Mouse (Mus musculus) lung, adult 2 months (tissue): Measurements from ENCODE around the gene Dst. TPM values are rescaled to one million over a fixed set of nuclear protein-coding genes. Genes with fewer than 3 reads are reported as not detected.

Source experiments
- DNase-seq: peaks from one replicate; pipeline ENCODE4 v3.0.0; 2022
- H3K4me1 ChIP-seq: fragments of 200-500 bp; 2 replicates; pipeline ENCODE4 v1.6.1; 2011; ENCODE audit warnings: low read length; ENCODE audit not compliant: control insufficient read depth, insufficient read depth
- H3K4me3 ChIP-seq: fragments of 200-500 bp; replicated peaks from 2 replicates; pipeline ENCODE3; 2011; ENCODE audit warnings: low read depth, mild to moderate bottlenecking, control low read depth, low read length; ENCODE audit errors: extremely low read depth
- CTCF ChIP-seq: fragments of 200-500 bp; IDR thresholded peaks from 2 replicates; pipeline ENCODE4 v1.5.1; 2011; ENCODE audit warnings: mild to moderate bottlenecking, low read length, control low read depth; ENCODE audit not compliant: insufficient read depth
- POLR2A ChIP-seq: fragments of 200-500 bp; IDR thresholded peaks from 2 replicates; pipeline ENCODE4 v1.6.1; 2011; ENCODE audit warnings: low read depth, mild to moderate bottlenecking, control low read depth, low read length, borderline replicate concordance; ENCODE audit errors: extremely low read depth
- WGBS: fragments of 180-500 bp; shearing (Covaris S2); methylation state at CpG from one replicate; pipeline ENCODE4 v1.1.7; 2018; 5-methylcytosine and 5-hydroxymethylcytosine counted together
- polyA plus RNA-seq: library from polyadenylated mRNA; depleted of rRNA; stranded (reverse); fragments of >200 nt; gene quantifications from 2 replicates; pipeline ENCODE4 v1.2.3, GENCODE M21; 2012

The Dst gene
- polyA plus RNA-seq, 1 experiment = 55.4 TPM

DNA sequence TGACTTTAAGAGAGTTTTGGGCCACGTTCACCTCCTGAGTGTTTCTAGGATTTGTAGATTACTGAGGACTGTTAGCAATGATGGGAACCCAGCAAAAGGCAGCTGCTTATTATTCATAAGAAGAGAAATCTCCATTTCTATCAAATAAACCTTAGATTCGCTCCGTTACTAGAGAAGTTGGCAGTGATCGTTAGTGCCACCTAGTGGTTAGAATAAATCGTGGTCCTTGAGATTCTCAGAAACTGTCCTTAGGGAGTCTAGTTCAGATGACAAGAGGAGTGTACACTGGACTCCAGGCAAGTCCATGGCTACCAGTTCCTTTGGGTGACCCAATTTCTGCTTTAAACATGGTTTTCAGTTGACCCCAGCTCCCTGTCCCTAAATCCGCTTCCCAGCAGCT lies 58.3 kb downstream of the Dst start:
- WGBS = 22% methylated on average over 6 of the region's 6 CpGs
- Histone ChIP-seq H3K4me1 (no peaks in the 10 kb centered on the region), H3K4me3 (no peak overlapping the region)
- TF ChIP-seq CTCF (no peak), POLR2A (no peak)
- DNase-seq = no peak

DNA sequence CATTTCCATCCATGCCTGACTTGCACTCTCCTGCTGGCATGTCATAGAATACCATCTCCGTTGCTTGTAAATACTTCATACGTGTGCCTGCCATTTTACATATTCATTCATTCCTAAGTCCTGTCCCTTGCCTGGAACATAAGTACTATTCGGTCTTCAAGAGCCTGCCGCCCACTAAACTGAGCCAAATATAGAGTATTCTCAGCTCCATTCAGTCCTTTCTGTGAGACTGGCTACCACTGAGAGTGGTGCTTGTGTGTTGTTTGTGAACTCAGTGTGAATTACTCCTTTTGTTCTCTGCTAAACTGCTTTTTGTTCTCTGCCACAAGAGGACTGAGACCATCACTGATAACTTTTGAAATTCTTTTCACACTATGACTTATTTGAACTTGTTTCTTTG lies 59.2 kb downstream of the Dst start:
- Histone ChIP-seq H3K4me3 (no peak overlapping the region), H3K4me1 (no peaks in the 10 kb centered on the region)
- 68% methylated on average over 4 of the region's 4 CpGs for WGBS
- no peak for TF ChIP-seq POLR2A
- no peak for TF ChIP-seq CTCF
- DNase-seq = no peak

DNA sequence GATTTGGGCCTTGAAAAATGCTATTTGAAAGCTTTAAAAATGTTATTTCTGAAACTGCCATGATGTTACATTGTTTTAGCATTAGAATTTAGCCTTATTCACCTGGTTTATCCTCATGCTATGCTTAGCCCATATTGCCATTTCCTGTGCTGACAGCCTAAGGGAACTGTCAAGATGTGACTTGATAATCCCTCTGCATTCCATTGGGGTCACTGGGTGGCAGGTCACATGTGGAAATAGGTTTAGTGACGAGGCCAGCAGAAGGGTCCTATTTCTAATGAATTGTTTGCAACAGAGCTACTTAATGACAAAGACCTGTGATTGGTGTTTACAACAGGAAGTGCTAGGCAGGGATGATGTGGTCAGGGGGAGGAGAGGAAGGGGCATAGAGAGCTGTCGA lies 61.9 kb downstream of the Dst start:
- no peaks in the 10 kb centered on the region for H3K4me1 ChIP-seq
- WGBS = 37% methylated on average over 2 of the region's 2 CpGs
- no peak for TF ChIP-seq POLR2A
- no peak for TF ChIP-seq CTCF
- DNase-seq = no peak
- no peak overlapping the region for H3K4me3 ChIP-seq

DNA sequence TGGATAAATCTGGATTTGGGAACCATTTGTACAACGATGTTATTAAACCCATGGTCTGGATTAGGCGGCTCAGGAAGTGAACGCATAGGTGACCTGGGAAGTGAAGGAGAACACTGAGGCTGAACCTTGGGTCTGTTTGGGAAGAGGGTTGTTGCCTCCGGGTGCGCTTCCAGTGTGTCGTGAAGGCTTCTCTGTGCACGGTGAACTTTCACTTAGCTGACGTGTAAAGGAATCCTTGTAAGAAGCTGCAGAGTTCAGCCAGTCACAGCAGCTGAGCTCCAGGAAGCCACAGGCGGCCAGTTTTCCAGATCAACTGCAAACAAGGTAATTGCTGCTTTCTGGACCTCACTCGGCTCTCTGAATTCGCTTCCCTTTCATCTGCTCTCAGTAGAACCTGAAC lies 66.4 kb downstream of the Dst start:
- 85% methylated on average over 11 of the region's 11 CpGs for WGBS
- TF ChIP-seq POLR2A (no peak), CTCF (no peak)
- no peak for DNase-seq
- no peak overlapping the region for H3K4me3 ChIP-seq
- no peaks in the 10 kb centered on the region for H3K4me1 ChIP-seq

DNA sequence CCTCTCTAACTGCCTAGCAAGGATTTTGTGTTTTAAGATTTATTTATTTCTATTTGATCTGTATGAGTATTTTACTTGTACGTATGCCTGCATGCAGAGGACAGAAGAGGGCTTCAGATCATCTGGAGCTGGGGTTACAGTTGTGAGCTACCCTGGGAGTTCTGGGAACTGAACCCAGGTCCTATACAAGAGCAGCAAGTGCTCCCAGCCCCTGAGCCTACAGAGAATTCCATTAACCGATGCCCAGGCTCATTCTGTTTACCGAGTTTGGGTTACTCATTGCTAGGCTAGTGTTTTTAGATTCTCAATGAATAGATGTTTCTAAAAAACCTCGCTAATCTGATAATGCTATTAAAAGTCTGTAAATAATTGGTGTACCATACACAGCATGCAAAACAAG lies 67.3 kb downstream of the Dst start:
- Histone ChIP-seq H3K4me3 (no peak overlapping the region), H3K4me1 (no peaks in the 10 kb centered on the region)
- DNase-seq = no peak
- no peak for TF ChIP-seq POLR2A
- TF ChIP-seq CTCF = no peak
- 75% methylated on average over 4 of the region's 4 CpGs for WGBS

DNA sequence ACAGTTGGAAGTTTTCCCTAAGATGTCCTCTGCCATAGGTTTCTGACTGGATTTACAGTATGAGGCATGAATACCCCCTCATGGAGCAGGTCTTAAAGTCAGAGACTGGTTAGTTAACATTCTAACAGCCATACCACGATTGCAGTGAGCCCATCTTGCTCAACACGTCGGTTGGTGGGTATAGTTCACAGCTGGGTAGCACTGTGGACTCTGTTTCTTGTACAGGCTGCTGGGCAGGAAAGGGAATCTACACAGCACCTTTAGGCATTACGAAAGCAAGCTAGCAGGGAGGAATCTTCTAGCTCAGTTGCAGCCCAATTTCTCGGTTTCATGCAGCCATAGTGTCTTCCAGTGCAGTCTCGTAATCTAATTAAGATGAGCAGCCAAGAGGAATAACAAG lies 69.8 kb downstream of the Dst start:
- no peak for TF ChIP-seq CTCF
- TF ChIP-seq POLR2A = no peak
- WGBS = 89% methylated on average over 6 of the region's 6 CpGs
- DNase-seq = no peak
- Histone ChIP-seq H3K4me1 (no peaks in the 10 kb centered on the region), H3K4me3 (no peak overlapping the region)

DNA sequence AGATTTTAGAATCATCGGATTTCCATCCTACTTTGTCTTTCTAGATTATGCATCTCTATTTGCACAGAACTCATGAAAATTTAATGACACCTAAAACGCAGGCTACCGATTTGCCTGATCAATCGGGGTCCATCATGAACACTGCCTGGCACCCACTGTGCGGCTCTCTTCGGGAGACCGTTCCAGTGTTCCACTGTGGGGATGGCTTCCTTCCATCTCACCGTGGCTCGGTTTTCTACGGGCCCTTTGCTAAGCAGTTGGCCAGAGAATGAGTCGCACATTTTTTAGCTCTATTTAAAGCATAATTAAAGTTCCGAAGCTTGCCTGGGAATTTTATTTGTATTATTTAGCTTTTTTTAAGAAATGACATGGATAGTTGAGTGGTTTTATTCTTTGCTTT lies 72.4 kb downstream of the Dst start:
- 82% methylated on average over 12 of the region's 12 CpGs for WGBS
- H3K4me1 ChIP-seq = no peaks in the 10 kb centered on the region
- TF ChIP-seq POLR2A (no peak), CTCF (no peak)
- H3K4me3 ChIP-seq = no peak overlapping the region
- no peak for DNase-seq

DNA sequence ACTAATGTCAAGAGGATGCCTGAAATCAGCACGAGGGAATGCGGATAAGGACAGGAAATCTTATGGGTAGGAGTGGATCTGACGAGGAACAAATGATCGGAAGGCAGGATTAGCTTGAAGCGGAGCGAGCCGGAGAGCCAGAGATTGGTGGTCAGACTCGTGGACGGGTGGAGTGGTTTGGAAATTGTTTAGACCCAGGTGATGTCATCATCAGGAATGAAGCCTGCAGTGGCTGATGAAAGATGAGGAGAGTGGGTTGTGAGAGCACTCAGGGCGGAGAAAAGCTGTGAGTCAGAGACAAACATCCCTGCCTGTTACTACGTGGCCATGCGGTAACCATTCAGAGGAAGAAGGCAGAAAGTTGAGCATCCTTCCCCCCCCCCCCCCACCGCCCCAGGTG lies 81.6 kb downstream of the Dst start:
- H3K4me1 ChIP-seq = no peaks in the 10 kb centered on the region
- 68% methylated on average over 13 of the region's 13 CpGs for WGBS
- no peak for DNase-seq
- TF ChIP-seq CTCF (no peak), POLR2A (no peak)
- no peak overlapping the region for H3K4me3 ChIP-seq

DNA sequence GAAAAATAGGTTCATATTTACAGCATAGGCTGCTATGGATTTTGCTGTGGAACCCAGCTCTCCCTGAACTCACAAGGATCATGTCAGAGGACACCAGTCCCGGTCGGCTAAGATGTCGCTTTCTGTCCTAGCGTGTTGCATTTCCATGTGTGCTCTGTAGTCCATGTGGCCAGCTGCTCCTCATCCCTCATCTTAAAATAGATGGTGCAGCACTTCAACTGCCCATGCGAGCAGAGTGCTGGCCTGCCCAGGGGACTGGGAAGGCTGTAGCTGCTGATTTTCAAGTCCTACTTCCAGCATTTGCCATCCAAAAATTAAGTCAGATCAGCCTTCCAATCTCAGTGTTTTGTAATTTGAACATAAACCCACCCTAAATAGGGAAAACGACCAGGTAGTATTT lies 83.0 kb downstream of the Dst start:
- 79% methylated on average over 6 of the region's 6 CpGs for WGBS
- no peak for DNase-seq
- Histone ChIP-seq H3K4me1 (no peaks in the 10 kb centered on the region), H3K4me3 (no peak overlapping the region)
- no peak for TF ChIP-seq CTCF
- no peak for TF ChIP-seq POLR2A

DNA sequence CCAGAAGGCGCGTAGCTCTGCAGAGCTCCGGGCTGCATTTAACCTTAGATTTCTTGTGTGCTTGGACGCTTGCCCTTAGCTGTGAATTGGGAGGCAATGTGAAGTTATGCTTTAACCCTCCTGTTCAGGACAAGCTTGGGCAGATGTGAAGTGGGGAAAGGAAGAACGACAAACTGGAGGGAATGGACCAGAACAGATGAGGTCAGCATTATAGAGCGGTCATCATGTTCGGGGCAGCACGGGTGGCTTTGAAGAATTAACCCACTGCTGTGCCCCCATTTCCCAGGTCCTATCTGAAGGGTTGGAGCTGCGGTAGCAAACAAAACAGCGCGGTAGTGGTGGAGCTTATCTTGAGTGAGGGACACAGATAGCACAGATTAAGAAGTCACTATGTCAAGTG lies 84.8 kb downstream of the Dst start:
- TF ChIP-seq CTCF (no peak), POLR2A (no peak)
- 65% methylated on average over 11 of the region's 11 CpGs for WGBS
- DNase-seq = no peak
- Histone ChIP-seq H3K4me1 (no peaks in the 10 kb centered on the region), H3K4me3 (no peak overlapping the region)

DNA sequence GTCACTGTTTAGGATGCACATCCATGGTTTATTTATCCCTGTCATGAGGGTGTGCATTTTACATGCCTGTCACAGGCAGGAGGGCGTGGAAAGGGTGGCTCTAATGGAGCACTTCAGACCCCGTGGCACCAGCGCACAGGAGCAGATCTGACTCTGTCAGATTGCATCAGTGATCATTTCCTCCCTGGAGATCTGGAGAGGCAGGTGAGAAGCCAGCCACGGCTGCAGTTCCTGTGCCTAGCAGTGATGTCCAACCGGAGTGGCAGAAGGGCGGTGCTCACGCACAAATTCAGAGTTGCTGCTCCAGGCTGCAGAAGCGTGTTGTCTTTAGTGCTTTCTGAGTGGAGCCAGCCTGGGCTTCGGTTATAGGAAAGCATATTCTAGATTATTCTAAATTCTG lies 86.2 kb downstream of the Dst start:
- Histone ChIP-seq H3K4me1 (no peaks in the 10 kb centered on the region), H3K4me3 (no peak overlapping the region)
- 33% methylated on average over 9 of the region's 9 CpGs for WGBS
- DNase-seq = no peak
- TF ChIP-seq CTCF (no peak), POLR2A (no peak)

DNA sequence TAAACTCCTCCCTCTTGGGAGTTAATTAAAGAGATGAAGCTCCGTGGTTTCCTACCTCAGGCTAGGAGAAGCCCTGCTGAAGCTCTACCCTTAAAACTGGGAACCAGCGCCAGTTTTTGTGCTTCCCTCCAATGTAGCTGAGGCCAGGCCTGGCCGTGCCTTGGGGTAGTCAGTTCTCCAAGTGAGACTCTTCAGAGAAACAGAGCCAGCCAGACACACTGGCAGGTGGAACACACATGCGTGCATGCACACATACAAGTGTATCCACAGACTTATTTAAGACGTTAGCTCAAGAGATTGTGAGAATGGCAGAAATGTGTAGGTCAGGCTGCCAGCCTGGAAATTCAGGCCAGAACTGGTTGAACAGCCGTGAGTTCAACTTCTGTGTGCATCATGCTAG lies 87.4 kb downstream of the Dst start:
- H3K4me3 ChIP-seq = no peak overlapping the region
- no peak for TF ChIP-seq CTCF
- TF ChIP-seq POLR2A = no peak
- H3K4me1 ChIP-seq = no peaks in the 10 kb centered on the region
- 86% methylated on average over 6 of the region's 6 CpGs for WGBS
- no peak for DNase-seq
